Mouse (Mus musculus) liver, postnatal 0 days (tissue): ENCODE results near the gene Hoxa11. TPM values are rescaled to one million over a fixed set of nuclear protein-coding genes. Genes with fewer than 3 reads are reported as not detected.

Experiments
- ATAC-seq: fragments of 200-750 bp; cut with Nextera tagmentation; 2 replicates; pipeline ENCODE4 v1.8.0; 2017; ENCODE audit warnings: mild to moderate bottlenecking, moderate library complexity
- DNase-seq: peaks from one replicate; pipeline ENCODE4 v3.0.0-alpha.2; 2016
- H3K27ac ChIP-seq: fragments of 300-500 bp; sonication (generic); 2 replicates; pipeline ENCODE4 v1.5.1; 2014; ENCODE audit warnings: antibody characterized with exemption, moderate library complexity, mild to moderate bottlenecking, low read depth
- H3K27me3 ChIP-seq: fragments of 300-500 bp; sonication (generic); 2 replicates; pipeline ENCODE4 v1.6.1; 2014; ENCODE audit warnings: low read length, control low read depth, mixed read lengths; ENCODE audit not compliant: insufficient read depth
- H3K36me3 ChIP-seq: fragments of 300-500 bp; sonication (generic); replicated peaks from 2 replicates; pipeline ENCODE4 v1.6.1; 2014; ENCODE audit warnings: mild to moderate bottlenecking, control low read depth, low read length, moderate library complexity, mixed read lengths; ENCODE audit not compliant: insufficient read depth
- H3K4me1 ChIP-seq: fragments of 300-500 bp; sonication (generic); 2 replicates; pipeline ENCODE4 v1.6.1; 2014; ENCODE audit warnings: antibody characterized with exemption, mild to moderate bottlenecking, control low read depth; ENCODE audit not compliant: insufficient read depth
- H3K4me2 ChIP-seq: fragments of 300-500 bp; sonication (generic); 2 replicates; pipeline ENCODE4 v1.6.1; 2014; ENCODE audit warnings: low read depth, mild to moderate bottlenecking, low read length, moderate library complexity, mixed read lengths
- H3K4me3 ChIP-seq: fragments of 300-500 bp; sonication (generic); 2 replicates; pipeline ENCODE4 v1.5.1; 2014; ENCODE audit warnings: low read depth, low read length
- H3K9ac ChIP-seq: fragments of 300-500 bp; sonication (generic); replicated peaks from 2 replicates; pipeline ENCODE4 v1.6.1; 2014; ENCODE audit warnings: mild to moderate bottlenecking, moderate library complexity
- H3K9me3 ChIP-seq: fragments of 300-500 bp; sonication (generic); 2 replicates; pipeline ENCODE4 v1.6.1; 2016; ENCODE audit warnings: mild to moderate bottlenecking, control low read depth, low read length, mixed read lengths
- CTCF ChIP-seq: sonication (generic); IDR thresholded peaks from 2 replicates; pipeline ENCODE4 v1.5.1; 2016; ENCODE audit warnings: antibody characterized with exemption, low read depth
- EP300 ChIP-seq: IDR thresholded peaks from 2 replicates; pipeline ENCODE4 v1.6.1; 2016; ENCODE audit warnings: antibody characterized with exemption, low read depth, mild to moderate bottlenecking
- WGBS: fragments of 180-500 bp; shearing (Covaris S2); extraction: QIAGEN DNeasy Blood & Tissue Kit; methylation state at CpG from one replicate; pipeline ENCODE4 v1.1.7; 2014; ENCODE audit not compliant: insufficient replicate concordance; 5-methylcytosine and 5-hydroxymethylcytosine counted together
- polyA plus RNA-seq: library from polyadenylated mRNA; unstranded; fragments of >200 nt; fragmentation: Nextera tagmentation; extraction: Ambion mirVana; gene quantifications from 2 replicates; pipeline ENCODE4 v1.2.1, GENCODE M21; 2015

Gene Hoxa11
- polyA plus RNA-seq, 1 experiment from 2014 or later: not detected

GRCm38 (mm10) chr6:52202362-52203120, 43.1 kb downstream of the Hoxa11 start:
- H3K36me3 ChIP-seq: no peaks in the 10 kb centered on the region
- H3K27ac ChIP-seq: no peak overlapping the region
- peak overlapping the region; percentile 52 for H3K4me3 ChIP-seq
- peak overlapping the region; percentile 74 for H3K4me2 ChIP-seq
- peaks cover 84% of the 10 kb centered on the region for H3K27me3 ChIP-seq
- 49% methylated on average over 22 of the region's 22 CpGs for WGBS
- no peak for ATAC-seq
- no peak for DNase-seq
- no peak for TF ChIP-seq CTCF
- TF ChIP-seq EP300: no peak
- no peak overlapping the region for H3K9ac ChIP-seq
- H3K4me1 ChIP-seq: peaks cover 4% of the 10 kb centered on the region; the same call in 1 of the 2 replicates
- no peaks in the 10 kb centered on the region for H3K9me3 ChIP-seq

- H3K27me3 ChIP-seq: peaks cover 79% of the 10 kb centered on the region
- no peak overlapping the region for H3K9ac ChIP-seq
- no peak overlapping the region for H3K4me3 ChIP-seq
- no peaks in the 10 kb centered on the region for H3K36me3 ChIP-seq
- peaks cover 4% of the 10 kb centered on the region; the same call in 1 of the 2 replicates for H3K4me1 ChIP-seq
- H3K4me2 ChIP-seq: no peak overlapping the region
- H3K27ac ChIP-seq: no peak overlapping the region
- DNase-seq: no peak
- H3K9me3 ChIP-seq: no peaks in the 10 kb centered on the region
- 65% methylated on average over 1 of the region's 1 CpGs for WGBS
- TF ChIP-seq EP300 (no peak), CTCF (no peak)
- ATAC-seq: no peak
Measured at GRCm38 (mm10) chr6:52201269-52201668, 44.3 kb downstream of the Hoxa11 start.

GRCm38 (mm10) chr6:52200751-52201250, 44.8 kb downstream of the Hoxa11 start:
- Histone ChIP-seq H3K4me1 (peaks cover 4% of the 10 kb centered on the region; the same call in 1 of the 2 replicates), H3K4me2 (no peak overlapping the region), H3K9ac (no peak overlapping the region), H3K36me3 (no peaks in the 10 kb centered on the region), H3K27me3 (peaks cover 79% of the 10 kb centered on the region), H3K4me3 (no peak overlapping the region), H3K9me3 (no peaks in the 10 kb centered on the region), H3K27ac (no peak overlapping the region)
- ATAC-seq: no peak
- DNase-seq: no peak
- TF ChIP-seq CTCF: no peak
- no peak for TF ChIP-seq EP300
- 61% methylated on average over 10 of the region's 10 CpGs for WGBS

- H3K27me3 ChIP-seq: peaks cover 73% of the 10 kb centered on the region
- no peak overlapping the region for H3K27ac ChIP-seq
- ATAC-seq (no peak), DNase-seq (no peak)
- no peaks in the 10 kb centered on the region for H3K36me3 ChIP-seq
- TF ChIP-seq EP300: no peak
- no peak for TF ChIP-seq CTCF
- no peak overlapping the region for H3K9ac ChIP-seq
- H3K4me3 ChIP-seq: no peak overlapping the region
- H3K4me2 ChIP-seq: no peak overlapping the region
- peaks cover 4% of the 10 kb centered on the region; the same call in 1 of the 2 replicates for H3K4me1 ChIP-seq
- H3K9me3 ChIP-seq: no peaks in the 10 kb centered on the region
- 47% methylated on average over 30 of the region's 30 CpGs for WGBS
Measured at GRCm38 (mm10) chr6:52200073-52200750, 45.4 kb downstream of the Hoxa11 start.

GRCm38 (mm10) chr6:52197271-52197670, 48.3 kb downstream of the Hoxa11 start:
- no peaks in the 10 kb centered on the region for H3K36me3 ChIP-seq
- peaks cover 62% of the 10 kb centered on the region for H3K27me3 ChIP-seq
- no peak overlapping the region for H3K9ac ChIP-seq
- H3K4me1 ChIP-seq: peaks cover 4% of the 10 kb centered on the region
- ATAC-seq (0 out of 2 replicates have a peak, but pooled peaks have one; percentile 60), DNase-seq (no peak)
- no peak overlapping the region for H3K4me3 ChIP-seq
- H3K9me3 ChIP-seq: no peaks in the 10 kb centered on the region
- WGBS: 51% methylated on average over 10 of the region's 10 CpGs
- no peak overlapping the region for H3K27ac ChIP-seq
- H3K4me2 ChIP-seq: no peak overlapping the region
- TF ChIP-seq EP300 (no peak), CTCF (peak; percentile 59)

GRCm38 (mm10) chr6:52196811-52197210, 48.8 kb downstream of the Hoxa11 start:
- ATAC-seq: no peak
- H3K27ac ChIP-seq: no peak overlapping the region
- TF ChIP-seq EP300 (no peak), CTCF (no peak)
- H3K9me3 ChIP-seq: no peaks in the 10 kb centered on the region
- H3K9ac ChIP-seq: no peak overlapping the region
- DNase-seq: no peak
- H3K4me1 ChIP-seq: peaks cover 9% of the 10 kb centered on the region
- H3K36me3 ChIP-seq: no peaks in the 10 kb centered on the region
- H3K4me3 ChIP-seq: no peak overlapping the region
- no peak overlapping the region for H3K4me2 ChIP-seq
- 51% methylated on average over 9 of the region's 9 CpGs for WGBS
- peaks cover 65% of the 10 kb centered on the region for H3K27me3 ChIP-seq
